Mouse (Mus musculus) hindbrain, embryonic 12.5 days (tissue): Measurements from ENCODE around the gene H2al1b. TPM values are rescaled to one million over a fixed set of nuclear protein-coding genes. Genes with fewer than 3 reads are reported as not detected.
"Not testable (repeated sequence)": the region's sequence is repeated elsewhere in the genome, so short reads cannot be mapped to it uniquely, and the experiment has no call there.

Experiments
- ATAC-seq: fragments of 200-750 bp; cut with Nextera tagmentation; 2 replicates; pipeline ENCODE4 v1.8.0; 2017; ENCODE audit warnings: moderate TSS enrichment; ENCODE audit not compliant: low FRiP score
- H3K27ac ChIP-seq: fragments of 300-500 bp; sonication (generic); 2 replicates; pipeline ENCODE4 v1.5.1; 2016; ENCODE audit warnings: mild to moderate bottlenecking
- H3K27me3 ChIP-seq: fragments of 300-500 bp; sonication (generic); 2 replicates; pipeline ENCODE4 v1.6.1; 2016; ENCODE audit warnings: mild to moderate bottlenecking
- H3K36me3 ChIP-seq: fragments of 300-500 bp; sonication (generic); 2 replicates; pipeline ENCODE4 v1.6.1; 2016; ENCODE audit warnings: mild to moderate bottlenecking
- H3K4me1 ChIP-seq: fragments of 300-500 bp; sonication (generic); 2 replicates; pipeline ENCODE4 v1.6.1; 2016
- H3K4me2 ChIP-seq: fragments of 300-500 bp; sonication (generic); replicated peaks from 2 replicates; pipeline ENCODE4 v1.6.1; 2016; ENCODE audit warnings: mild to moderate bottlenecking
- H3K4me3 ChIP-seq: fragments of 300-500 bp; sonication (generic); 2 replicates; pipeline ENCODE4 v1.5.1; 2016; ENCODE audit warnings: mild to moderate bottlenecking
- H3K9ac ChIP-seq: fragments of 300-500 bp; sonication (generic); 2 replicates; pipeline ENCODE4 v1.6.1; 2016; ENCODE audit warnings: mild to moderate bottlenecking, moderate library complexity
- H3K9me3 ChIP-seq: fragments of 300-500 bp; sonication (generic); replicated peaks from 2 replicates; pipeline ENCODE4 v1.6.1; 2016; ENCODE audit warnings: mild to moderate bottlenecking
- WGBS: fragments of 180-500 bp; shearing (Covaris S2); methylation state at CpG from one replicate; pipeline ENCODE4 v1.1.7; 2016; 5-methylcytosine and 5-hydroxymethylcytosine counted together
- polyA plus RNA-seq: library from polyadenylated mRNA; unstranded; fragments of >200 nt; fragmentation: Nextera tagmentation; extraction: Ambion mirVana; gene quantifications from 2 replicates; pipeline ENCODE4 v1.2.1, GENCODE M21; 2016

H2al1b gene
- polyA plus RNA-seq, 1 experiment from 2014 or later, result not detected

GRCm38 (mm10) chrX:11298957-11299356 lies 3.3 kb upstream of the H2al1b start, which contains the start of gene H2al1a:
Gene H2al1a (plus strand): TSS chrX:11299257.
- not testable (repeated sequence) for H3K4me2 ChIP-seq, H3K27ac ChIP-seq, H3K4me1 ChIP-seq, H3K36me3 ChIP-seq, H3K9ac ChIP-seq, H3K9me3 ChIP-seq, H3K4me3 ChIP-seq, H3K27me3 ChIP-seq, ATAC-seq
- no CpG with 5 or more reads among the region's 3 CpGs for WGBS

GRCm38 (mm10) chrX:11305355-11305754 lies 3.1 kb downstream of the H2al1b start, which contains the start of gene H2al1c:
Gene H2al1c (plus strand): TSS chrX:11305655.
- H3K4me3 ChIP-seq, H3K4me2 ChIP-seq, H3K27me3 ChIP-seq, H3K9ac ChIP-seq, H3K4me1 ChIP-seq, ATAC-seq, H3K36me3 ChIP-seq, H3K27ac ChIP-seq, H3K9me3 ChIP-seq: not testable (repeated sequence)
- 89% methylated on average over 3 of the region's 6 CpGs for WGBS

- no CpG with 5 or more reads among the region's 6 CpGs for WGBS
- H3K9me3 ChIP-seq, H3K27me3 ChIP-seq, H3K4me3 ChIP-seq, H3K9ac ChIP-seq, H3K4me1 ChIP-seq, ATAC-seq, H3K4me2 ChIP-seq, H3K27ac ChIP-seq, H3K36me3 ChIP-seq: not testable (repeated sequence)
These were observed 6.3 kb downstream of the H2al1b start, which contains the start of gene H2al1d for GRCm38 (mm10) chrX:11308524-11308923. Gene H2al1d (plus strand): TSS chrX:11308824.

GRCm38 (mm10) chrX:11311634-11312033 lies 9.4 kb downstream of the H2al1b start, which contains the start of gene H2al1e:
Gene H2al1e (plus strand): TSS chrX:11311934.
- no CpG with 5 or more reads among the region's 3 CpGs for WGBS
- not testable (repeated sequence) for H3K4me1 ChIP-seq, H3K4me3 ChIP-seq, H3K9me3 ChIP-seq, H3K9ac ChIP-seq, ATAC-seq, H3K27me3 ChIP-seq, H3K36me3 ChIP-seq, H3K27ac ChIP-seq, H3K4me2 ChIP-seq

GRCm38 (mm10) chrX:11314858-11315257 lies 12.6 kb downstream of the H2al1b start, which contains the start of gene H2al1f:
Gene H2al1f (plus strand): TSS chrX:11315158.
- not testable (repeated sequence) for ATAC-seq, H3K27ac ChIP-seq
- WGBS, result no CpG with 5 or more reads among the region's 6 CpGs

GRCm38 (mm10) chrX:11317956-11318355 lies 15.7 kb downstream of the H2al1b start, which contains the start of gene H2al1g:
Gene H2al1g (plus strand): TSS chrX:11318256.
- not testable (repeated sequence) for H3K27me3 ChIP-seq, H3K4me3 ChIP-seq, ATAC-seq, H3K9ac ChIP-seq, H3K9me3 ChIP-seq, H3K27ac ChIP-seq, H3K4me2 ChIP-seq, H3K36me3 ChIP-seq, H3K4me1 ChIP-seq
- WGBS, result no CpG with 5 or more reads among the region's 3 CpGs

More at GRCm38 (mm10) chrX:11314858-11315257, 12.6 kb downstream of the H2al1b start, which contains the start of gene H2al1f:
- H3K4me2 ChIP-seq, H3K4me3 ChIP-seq, H3K9me3 ChIP-seq, H3K36me3 ChIP-seq, H3K9ac ChIP-seq, H3K27me3 ChIP-seq, H3K4me1 ChIP-seq: not testable (repeated sequence)

- H3K4me2 ChIP-seq, ATAC-seq, H3K36me3 ChIP-seq, H3K9me3 ChIP-seq, H3K27me3 ChIP-seq, H3K4me1 ChIP-seq, H3K4me3 ChIP-seq, H3K9ac ChIP-seq, H3K27ac ChIP-seq: not testable (repeated sequence)
- no CpG with 5 or more reads among the region's 6 CpGs for WGBS
These were observed 19.0 kb downstream of the H2al1b start, which contains the start of gene H2al1h for GRCm38 (mm10) chrX:11321192-11321591. Gene H2al1h (plus strand): TSS chrX:11321492.

- H3K9me3 ChIP-seq, H3K4me1 ChIP-seq, H3K27ac ChIP-seq, H3K4me2 ChIP-seq, ATAC-seq, H3K4me3 ChIP-seq, H3K36me3 ChIP-seq, H3K27me3 ChIP-seq, H3K9ac ChIP-seq: not testable (repeated sequence)
- 60% methylated on average over 1 of the region's 5 CpGs for WGBS
These were observed 22.1 kb downstream of the H2al1b start, which contains the start of gene H2al1i for GRCm38 (mm10) chrX:11324359-11324758. Gene H2al1i (plus strand): TSS chrX:11324659.

- H3K4me3 ChIP-seq, ATAC-seq, H3K9me3 ChIP-seq, H3K36me3 ChIP-seq, H3K27me3 ChIP-seq, H3K27ac ChIP-seq, H3K4me2 ChIP-seq, H3K4me1 ChIP-seq, H3K9ac ChIP-seq: not testable (repeated sequence)
- WGBS, result 100% methylated on average over 2 of the region's 2 CpGs
These were observed 25.3 kb downstream of the H2al1b start, which contains the start of gene H2al1j for GRCm38 (mm10) chrX:11327522-11327921. Gene H2al1j (plus strand): TSS chrX:11327822.

- H3K4me1 ChIP-seq, result no peaks in the 10 kb centered on the region
- no peak overlapping the region for H3K27ac ChIP-seq
- no peak overlapping the region for H3K9ac ChIP-seq
- no peak overlapping the region for H3K4me3 ChIP-seq
- H3K4me2 ChIP-seq, result no peak overlapping the region
- H3K9me3 ChIP-seq, result no peaks in the 10 kb centered on the region
- no peaks in the 10 kb centered on the region for H3K36me3 ChIP-seq
- ATAC-seq, result no peak
- H3K27me3 ChIP-seq, result 0 out of 2 replicates have a peak, but pooled peaks cover 4% of the 10 kb centered on the region
- 72% methylated on average over 9 of the region's 9 CpGs for WGBS
These were observed 43.5 kb downstream of the H2al1b start for GRCm38 (mm10) chrX:11345762-11346161.

- Histone ChIP-seq H3K27me3 (0 out of 2 replicates have a peak, but pooled peaks cover 4% of the 10 kb centered on the region), H3K36me3 (no peaks in the 10 kb centered on the region), H3K9ac (no peak overlapping the region), H3K27ac (no peak overlapping the region), H3K9me3 (no peaks in the 10 kb centered on the region), H3K4me1 (no peaks in the 10 kb centered on the region), H3K4me3 (no peak overlapping the region), H3K4me2 (no peak overlapping the region)
- ATAC-seq, result no peak
- 96% methylated on average over 3 of the region's 3 CpGs for WGBS
These were observed 44.5 kb downstream of the H2al1b start for GRCm38 (mm10) chrX:11346756-11347155.
